Mouse (Mus musculus) spleen, embryonic (tissue): ENCODE data around the gene Zmiz2.
"Not testable (repeated sequence)": the region's sequence is repeated elsewhere in the genome, so short reads cannot be mapped to it uniquely, and the experiment has no call there.

Experiments
- CTCF ChIA-PET: fragments of 350-600 bp; sonication (Branson Sonifier 250); formaldehyde crosslinking; loops from one replicate; lab custom pipeline; 2022; lab: Charles Lee

The Zmiz2 gene

GRCm38 (mm10) chr11:6388726-6389413 is at the start of gene Zmiz2:
Gene Zmiz2, plus strand, starts transcription at chr11:6389074.
- CTCF ChIA-PET = no interaction called here

DNA sequence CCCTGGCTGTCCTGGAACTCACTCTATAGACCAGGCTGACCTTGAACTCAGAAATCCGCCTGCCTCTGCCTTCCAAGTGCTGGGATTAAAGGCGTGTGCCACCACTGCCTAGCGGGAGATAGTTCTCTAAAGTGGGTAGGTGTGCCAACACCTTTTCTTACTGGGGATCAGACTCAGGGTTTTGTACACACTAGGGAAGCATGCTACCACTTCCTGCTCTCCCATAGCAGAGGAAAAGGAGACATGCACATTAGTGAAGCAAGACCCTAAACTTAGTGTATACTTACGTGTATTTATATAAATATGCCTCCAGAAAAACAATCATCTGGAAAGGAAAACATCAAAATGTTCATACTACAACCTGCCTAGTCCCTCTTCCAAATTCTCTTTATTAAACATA is 42.9 kb upstream of the Zmiz2 start:
- CTCF ChIA-PET = no interaction called here

- CTCF ChIA-PET = no interaction called here
Observed at GRCm38 (mm10) chr11:6346966-6347365, 41.9 kb upstream of the Zmiz2 start.

GRCm38 (mm10) chr11:6348681-6349200 is 40.1 kb upstream of the Zmiz2 start:
- CTCF ChIA-PET = no interaction called here

DNA sequence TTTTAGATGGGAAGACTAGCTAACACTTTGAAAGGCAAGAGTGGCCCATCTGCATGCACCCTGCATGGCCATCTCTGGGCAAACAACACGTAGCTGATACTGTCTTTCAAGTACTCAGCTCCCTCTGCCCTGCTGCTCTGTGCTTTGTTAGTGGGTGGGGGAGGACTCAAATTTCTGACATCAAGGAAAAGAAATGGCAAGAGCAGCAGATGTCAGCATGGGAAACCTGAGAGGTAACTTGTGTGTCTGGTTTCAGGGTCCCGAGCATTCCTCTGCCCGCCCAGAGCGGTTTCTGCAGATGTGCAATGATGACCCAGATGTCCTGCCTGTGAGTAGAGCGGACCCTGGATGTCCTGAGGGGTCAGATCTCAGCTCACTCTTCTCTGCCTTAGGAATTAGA is 39.3 kb upstream of the Zmiz2 start:
- CTCF ChIA-PET = interaction anchor here (0.6 kb wide), 1 partner anchor 247 kb away, joined by 3 read pairs; no protein-coding TSS in a partner anchor

DNA sequence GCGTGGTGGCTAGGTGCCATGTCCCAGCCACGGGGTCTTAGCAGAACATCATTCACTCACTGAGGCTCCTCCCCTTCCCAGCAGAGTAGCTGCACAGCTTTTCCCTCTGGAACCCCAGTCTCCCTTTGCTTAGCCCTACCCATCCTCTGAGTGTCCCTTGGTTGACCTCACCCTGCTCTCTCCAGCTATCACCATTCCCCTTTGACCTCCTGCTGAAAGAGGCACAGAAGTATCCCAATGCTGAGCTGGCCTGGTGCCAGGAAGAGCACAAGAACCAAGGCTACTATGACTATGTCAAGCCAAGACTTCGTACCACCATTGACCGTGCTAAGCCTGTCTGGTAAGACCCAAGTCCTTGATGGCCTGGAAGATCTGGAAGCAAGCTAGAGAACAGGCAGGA is 33.8 kb upstream of the Zmiz2 start:
- CTCF ChIA-PET = no interaction called here

DNA sequence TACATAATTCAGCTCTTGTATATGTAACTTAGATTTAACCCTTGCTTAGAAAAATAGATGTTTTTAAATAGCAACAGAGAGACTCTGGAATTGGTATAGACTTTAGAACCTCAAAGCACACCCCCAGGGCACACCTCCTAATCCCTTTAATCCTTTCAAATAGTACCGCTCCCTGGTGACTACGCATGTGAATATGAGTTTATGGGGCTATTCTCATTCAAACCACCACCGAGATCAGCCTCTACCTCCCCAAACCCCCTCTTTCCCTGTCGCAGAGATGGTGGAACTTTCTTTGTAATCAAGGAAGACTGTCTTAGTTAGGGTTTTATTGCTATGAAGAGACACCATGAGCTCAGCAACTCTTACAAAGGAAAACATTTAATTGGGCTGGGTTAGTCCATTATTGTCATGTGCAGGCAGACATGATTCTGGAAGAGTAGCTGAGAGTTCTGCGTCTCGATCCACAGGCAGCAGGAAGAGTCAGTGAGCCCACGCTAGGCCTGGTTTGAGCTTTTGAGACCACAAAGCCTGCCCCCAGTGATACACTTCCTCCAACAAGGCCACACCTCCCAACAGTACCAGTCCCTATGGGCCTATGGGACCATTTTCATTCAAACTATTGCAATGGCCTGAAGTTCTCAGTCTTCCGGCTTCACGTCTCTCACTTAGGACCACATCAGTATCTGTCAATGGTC is 24.1 kb upstream of the Zmiz2 start:
- CTCF ChIA-PET = interaction anchor here (0.7 kb wide), 1 partner anchor 47 kb away, joined by 3 read pairs; no protein-coding TSS in a partner anchor

- CTCF ChIA-PET = no interaction called here
Observed at GRCm38 (mm10) chr11:6365885-6366284, 23.0 kb upstream of the Zmiz2 start.

DNA sequence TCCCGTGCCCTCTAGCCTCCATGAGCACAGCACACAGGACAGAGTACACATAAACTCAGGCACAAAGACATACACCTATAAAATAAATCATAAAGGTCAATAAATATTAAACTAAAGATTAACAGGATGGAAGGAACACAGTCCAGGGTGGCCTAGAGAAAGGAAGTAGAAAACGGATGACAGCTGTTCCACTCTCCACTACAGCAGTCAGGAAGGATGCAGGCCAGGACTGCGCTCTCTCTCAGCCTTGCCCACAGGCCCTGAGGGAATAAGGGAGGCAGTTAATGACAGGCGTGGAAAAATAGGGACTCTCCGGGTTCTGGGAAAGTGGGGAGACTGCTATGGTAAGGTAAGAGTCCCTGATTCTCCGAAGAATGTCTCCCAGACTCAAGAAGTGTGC is 22.4 kb upstream of the Zmiz2 start:
- CTCF ChIA-PET = no interaction called here

DNA sequence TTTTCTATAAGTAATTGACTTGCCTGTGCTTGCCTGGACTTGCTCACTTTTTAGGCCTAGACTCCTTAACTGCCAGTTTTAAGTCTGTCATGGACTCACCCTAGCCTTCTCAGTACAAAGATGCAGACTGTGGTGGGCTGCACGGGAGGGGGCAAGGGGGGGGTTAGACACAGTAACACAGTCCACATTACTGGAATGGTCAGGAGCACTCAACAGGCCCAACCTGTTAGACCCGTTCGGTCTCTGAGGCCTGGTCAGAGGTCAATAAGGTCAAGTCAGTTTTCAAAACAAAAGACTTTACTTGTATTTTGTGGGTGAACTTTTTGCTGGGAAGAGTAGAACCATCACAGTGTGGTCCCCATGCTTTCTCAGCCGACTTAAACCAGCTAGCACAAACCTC is 21.7 kb upstream of the Zmiz2 start:
- CTCF ChIA-PET = no interaction called here

DNA sequence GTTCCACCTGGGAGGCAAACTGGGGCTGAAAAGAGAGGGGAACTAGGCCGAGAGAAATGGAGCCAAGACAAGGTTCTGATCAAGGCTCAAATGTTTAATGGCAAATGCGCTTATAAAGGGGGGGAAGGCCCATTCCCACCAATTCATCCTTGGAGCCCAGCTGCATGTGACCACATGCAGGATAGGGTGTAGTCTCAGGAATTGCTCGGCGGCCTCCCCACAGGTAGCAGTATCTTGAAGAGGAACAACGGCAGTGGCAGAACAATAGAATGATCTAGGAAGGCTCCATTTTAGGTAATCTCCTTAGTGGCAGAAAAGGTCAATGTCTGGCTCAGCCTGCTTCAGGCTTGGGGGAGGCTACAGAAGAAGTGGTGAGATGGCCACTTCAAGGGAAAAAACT is 20.9 kb upstream of the Zmiz2 start:
- CTCF ChIA-PET = not testable (repeated sequence)

DNA sequence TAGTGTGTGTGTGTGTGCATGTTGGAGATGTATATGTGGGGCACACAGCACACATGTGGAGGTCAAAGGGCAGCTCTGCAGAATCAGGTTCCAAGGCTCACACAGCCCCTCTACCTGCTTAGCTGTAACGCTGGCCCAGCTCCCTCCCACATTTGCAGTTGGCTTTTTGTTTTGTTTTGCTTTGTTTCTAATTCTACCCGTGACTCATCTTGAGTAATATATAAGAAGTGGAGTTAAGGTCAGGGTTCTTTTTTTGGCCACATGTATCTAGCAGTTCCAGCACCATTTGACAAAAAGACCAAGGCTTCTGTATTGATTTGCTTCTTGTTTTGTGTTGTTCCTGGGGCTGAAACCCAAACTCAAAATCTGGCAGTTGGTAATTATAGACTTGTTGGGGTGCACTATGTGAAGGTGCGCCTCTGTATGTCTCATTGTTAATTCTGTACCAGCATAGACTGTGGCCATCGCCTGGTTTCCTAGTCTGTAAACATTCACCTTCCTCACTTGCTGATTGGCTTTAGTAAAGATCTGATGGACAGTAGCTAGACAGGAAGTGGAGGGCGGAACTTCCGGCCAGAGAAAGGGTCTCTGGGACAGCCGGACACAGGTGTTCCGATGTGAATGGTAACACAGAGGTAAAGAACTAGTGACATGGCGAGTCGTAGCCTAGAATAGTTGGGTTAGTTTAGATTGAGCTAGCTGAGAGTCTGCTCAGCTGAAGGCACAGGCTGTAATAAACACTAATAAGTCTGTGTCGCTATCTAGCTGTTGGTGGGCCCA is 17.3 kb upstream of the Zmiz2 start:
- CTCF ChIA-PET = no interaction called here

- CTCF ChIA-PET = no interaction called here
Observed at GRCm38 (mm10) chr11:6372784-6373183, 16.1 kb upstream of the Zmiz2 start.

DNA sequence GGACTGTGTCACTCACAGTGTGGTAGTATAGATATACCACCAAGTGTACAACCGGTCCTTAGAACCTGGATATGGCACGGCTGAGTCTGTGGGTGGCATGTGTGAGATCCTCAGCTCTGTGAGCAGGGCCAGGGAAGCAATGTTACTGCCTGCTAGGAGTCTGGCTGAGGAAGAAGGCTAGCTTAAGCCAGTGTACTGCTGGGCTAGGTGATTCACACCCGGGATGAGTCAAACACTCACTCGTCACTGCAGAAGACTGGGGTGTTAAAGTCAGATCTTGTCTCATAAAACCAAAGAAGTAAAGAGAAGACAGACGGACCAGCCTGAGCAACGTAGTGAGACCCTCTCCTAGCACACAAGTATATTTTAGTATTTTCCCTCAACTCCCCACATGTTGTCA is 8.0 kb upstream of the Zmiz2 start:
- CTCF ChIA-PET = no interaction called here

DNA sequence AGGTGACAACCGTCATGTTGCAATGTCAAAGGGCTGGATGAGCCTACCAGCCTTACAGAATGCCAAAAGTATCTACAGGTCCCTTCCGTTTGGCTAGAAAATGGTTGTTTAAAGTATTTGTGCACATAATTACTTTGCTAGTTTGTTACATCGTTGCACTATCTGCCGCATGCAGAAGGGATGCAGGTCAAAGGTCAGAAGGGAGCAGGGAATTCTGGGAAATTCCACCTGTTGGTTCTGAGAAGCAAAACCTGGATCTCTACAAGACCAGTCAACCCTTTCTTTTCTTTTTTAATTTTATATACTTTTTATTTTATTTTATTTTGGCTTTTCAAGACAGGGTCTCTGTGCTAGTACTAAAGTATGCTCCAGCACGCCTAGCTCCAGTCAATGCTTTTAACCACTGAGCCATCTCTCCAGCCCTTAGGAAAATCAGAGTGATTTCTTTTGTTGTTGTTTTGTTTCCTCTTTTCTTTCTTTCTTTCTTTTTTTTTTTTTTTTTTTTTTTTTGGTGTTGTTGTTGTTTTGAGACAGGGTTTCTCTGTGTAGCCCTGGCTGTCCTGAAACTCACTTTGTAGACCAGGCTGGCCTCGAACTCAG is 648 bp upstream of the Zmiz2 start:
- CTCF ChIA-PET = interaction anchor here (0.7 kb wide), 1 partner anchor 1405 kb away, joined by 3 read pairs; no protein-coding TSS in a partner anchor

GRCm38 (mm10) chr11:6389483-6389921 is 628 bp downstream of the Zmiz2 start:
- CTCF ChIA-PET = interaction anchor here (1.1 kb wide), 1 partner anchor 28 kb away, joined by 4 read pairs; no protein-coding TSS in a partner anchor

DNA sequence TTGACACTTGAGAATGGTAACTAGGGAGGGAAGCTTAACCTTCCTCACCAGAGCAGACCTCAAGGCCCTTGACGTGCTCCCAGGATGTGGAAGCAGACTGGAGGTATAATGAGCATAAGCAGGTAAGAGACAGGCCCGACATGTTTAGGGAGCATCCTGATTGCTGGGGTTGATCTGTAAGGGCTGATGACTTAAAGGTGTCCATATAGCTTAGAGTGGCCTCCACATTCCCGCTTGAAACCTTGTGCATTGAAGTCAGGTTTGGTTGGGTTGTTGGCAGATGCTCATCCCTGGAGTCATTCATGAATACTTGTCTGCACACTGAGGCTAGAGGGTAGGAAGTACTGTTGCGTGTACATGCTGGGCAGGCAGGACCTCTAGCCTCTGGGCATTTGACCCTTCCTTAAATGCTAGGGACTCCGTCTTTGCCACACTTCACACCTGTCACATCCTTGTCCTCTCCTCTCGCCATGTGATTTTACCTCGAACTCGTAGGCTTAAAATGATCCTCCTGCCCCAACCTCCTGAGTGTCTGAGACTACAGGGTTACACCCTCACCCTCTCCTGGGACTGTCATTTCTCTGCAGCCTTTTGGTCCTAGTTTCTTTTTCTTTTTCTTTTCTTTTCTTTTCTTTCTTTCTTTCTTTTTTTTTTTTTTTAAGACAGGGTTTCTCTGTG is 1.6 kb downstream of the Zmiz2 start:
- CTCF ChIA-PET = interaction anchor here (0.7 to 1.1 kb wide), 3 partner anchors 14 to 27 kb away, joined by 4 to 5 read pairs (median 4); no protein-coding TSS in a partner anchor

- CTCF ChIA-PET = interaction anchor here (0.7 kb wide), 1 partner anchor 13 kb away, joined by 5 read pairs; no protein-coding TSS in a partner anchor
Observed at GRCm38 (mm10) chr11:6391516-6392276, 2.8 kb downstream of the Zmiz2 start.

- CTCF ChIA-PET = no interaction called here
Observed at GRCm38 (mm10) chr11:6392857-6393256, 4.0 kb downstream of the Zmiz2 start.

DNA sequence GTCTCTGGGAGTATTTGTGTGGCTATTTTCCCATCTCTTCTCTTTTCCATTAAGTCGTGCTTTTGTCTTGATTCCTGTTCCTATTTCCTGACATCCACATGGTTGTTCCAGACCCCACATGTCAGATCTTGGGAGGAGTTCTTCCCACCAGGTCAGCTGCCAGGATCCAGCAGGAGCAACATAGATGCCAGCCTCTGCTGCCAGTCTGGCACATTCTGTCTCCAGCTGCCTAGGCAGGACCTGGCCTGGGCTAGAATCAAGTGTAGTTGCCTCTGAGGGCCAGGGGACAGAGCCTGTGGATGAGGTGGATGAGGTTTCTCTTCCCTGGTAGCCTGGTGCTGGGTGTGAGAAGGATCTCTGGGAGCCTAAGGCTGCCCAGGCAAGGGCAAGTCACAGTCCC is 5.0 kb downstream of the Zmiz2 start:
- CTCF ChIA-PET = no interaction called here
